Mouse (Mus musculus) limb, embryonic 14.5 days (tissue): ENCODE data around the gene Epha10. TPM values are rescaled to one million over a fixed set of nuclear protein-coding genes. Genes with fewer than 3 reads are reported as not detected.

ENCODE experiments used
- ATAC-seq: fragments of 200-750 bp; cut with Nextera tagmentation; 2 replicates; pipeline ENCODE4 v1.8.0; 2017; ENCODE audit warnings: low read depth, moderate number of reproducible peaks, moderate TSS enrichment; ENCODE audit not compliant: low FRiP score
- DNase-seq: peaks from one replicate; pipeline ENCODE4 v3.0.0-alpha.2; 2015; ENCODE audit warnings: low spot score
- H3K27ac ChIP-seq: fragments of 300-500 bp; sonication (generic); replicated peaks from 2 replicates; pipeline ENCODE4 v1.5.1; 2014; ENCODE audit warnings: low read depth, mild to moderate bottlenecking, low read length, moderate library complexity, mixed read lengths
- H3K27me3 ChIP-seq: fragments of 300-500 bp; sonication (generic); 2 replicates; pipeline ENCODE4 v1.6.1; 2014; ENCODE audit warnings: low read length, mixed read lengths; ENCODE audit not compliant: control insufficient read depth, insufficient read depth
- H3K36me3 ChIP-seq: fragments of 300-500 bp; sonication (generic); 2 replicates; pipeline ENCODE4 v1.6.1; 2014; ENCODE audit warnings: mild to moderate bottlenecking, low read length, moderate library complexity, mixed read lengths; ENCODE audit not compliant: control insufficient read depth, insufficient read depth
- H3K4me1 ChIP-seq: fragments of 300-500 bp; sonication (generic); 2 replicates; pipeline ENCODE4 v1.6.1; 2014; ENCODE audit warnings: antibody characterized with exemption, low read length, mixed read lengths; ENCODE audit not compliant: control insufficient read depth, insufficient read depth
- H3K4me2 ChIP-seq: fragments of 300-500 bp; sonication (generic); replicated peaks from 2 replicates; pipeline ENCODE4 v1.6.1; 2014; ENCODE audit warnings: low read depth, mild to moderate bottlenecking, low read length, moderate library complexity; ENCODE audit not compliant: severe bottlenecking
- H3K4me3 ChIP-seq: fragments of 300-500 bp; sonication (generic); replicated peaks from 2 replicates; pipeline ENCODE4 v1.5.1; 2014; ENCODE audit warnings: low read length
- H3K9ac ChIP-seq: fragments of 300-500 bp; sonication (generic); 2 replicates; pipeline ENCODE4 v1.6.1; 2014; ENCODE audit warnings: mild to moderate bottlenecking, low read depth, low read length, moderate library complexity; ENCODE audit not compliant: severe bottlenecking
- H3K9me3 ChIP-seq: fragments of 300-500 bp; sonication (generic); 2 replicates; pipeline ENCODE4 v1.6.1; 2016; ENCODE audit warnings: low read length; ENCODE audit not compliant: control insufficient read depth
- POLR2A ChIP-seq: fragments of 200-500 bp; IDR thresholded peaks from 2 replicates; pipeline ENCODE4 v1.8.0; 2012; ENCODE audit warnings: inconsistent platforms, mild to moderate bottlenecking, moderate library complexity, borderline replicate concordance; ENCODE audit not compliant: insufficient read depth, insufficient read length; ENCODE audit errors: extremely low read depth
- WGBS: fragments of 180-500 bp; shearing (Covaris S2); extraction: QIAGEN DNeasy Blood & Tissue Kit; methylation state at CpG from one replicate; pipeline ENCODE4 v1.1.7; 2014; 5-methylcytosine and 5-hydroxymethylcytosine counted together
- polyA plus RNA-seq, 2 experiments: library from polyadenylated mRNA; depleted of rRNA in 1 of 2; stranded (reverse) in 1 of 2; unstranded in 1 of 2; fragments of >200 nt; fragmentation: Nextera tagmentation in 1 of 2; extraction: Ambion mirVana in 1 of 2; gene quantifications; 2 replicates each; pipeline versions ENCODE4 v1.2.1 to v1.2.3; 2012 to 2014

Gene Epha10
- polyA plus RNA-seq, 2 experiments, result 0.21 TPM; not detected in 1

DNA sequence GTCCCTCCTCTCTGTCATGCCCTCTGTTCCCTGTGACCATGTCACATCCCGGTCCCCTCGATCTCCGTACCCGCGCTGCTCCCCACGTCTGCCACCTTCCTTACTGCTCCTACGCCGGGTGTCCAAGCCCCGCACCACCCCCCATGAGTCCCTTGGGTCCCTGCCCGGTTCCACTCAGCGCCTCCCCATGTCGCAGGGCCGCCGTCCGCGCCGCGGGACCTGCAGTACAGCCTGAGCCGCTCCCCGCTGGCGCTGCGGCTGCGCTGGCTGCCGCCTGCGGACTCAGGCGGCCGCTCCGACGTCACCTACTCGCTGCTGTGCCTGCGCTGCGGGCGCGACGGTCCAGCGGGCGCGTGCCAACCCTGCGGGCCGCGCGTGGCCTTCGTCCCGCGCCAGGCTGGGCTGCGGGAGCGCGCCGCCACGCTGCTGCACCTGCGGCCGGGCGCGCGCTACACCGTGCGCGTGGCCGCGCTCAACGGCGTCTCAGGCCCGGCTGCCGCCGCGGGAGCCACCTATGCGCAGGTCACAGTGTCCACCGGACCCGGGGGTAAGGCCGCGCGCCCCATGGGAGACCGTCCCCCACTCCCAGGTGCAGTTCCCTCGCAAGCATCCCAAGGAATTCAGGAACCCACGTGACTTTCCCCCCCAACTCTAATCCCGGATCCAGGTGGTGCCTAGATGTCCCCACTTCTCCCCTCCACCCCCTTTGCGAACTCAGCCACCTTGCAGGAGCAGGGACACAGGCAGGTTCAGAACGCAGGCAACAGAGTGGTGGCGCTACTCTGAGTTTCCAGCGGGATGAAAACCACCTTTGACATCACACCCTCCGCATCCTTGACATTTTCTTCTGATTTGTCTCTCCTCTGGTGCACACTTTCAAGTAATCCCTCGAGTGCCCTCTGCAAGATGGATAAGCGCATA is 14.1 kb downstream of the Epha10 start:
- ATAC-seq, result no peak
- no peak for DNase-seq
- no peaks in the 10 kb centered on the region for H3K4me1 ChIP-seq
- peak overlapping the region; percentile 59 for H3K4me2 ChIP-seq
- TF ChIP-seq POLR2A, result no peak
- no peaks in the 10 kb centered on the region for H3K9me3 ChIP-seq
- peak overlapping the region; percentile 36 for H3K4me3 ChIP-seq
- H3K27ac ChIP-seq, result no peak overlapping the region
- H3K36me3 ChIP-seq, result no peaks in the 10 kb centered on the region
- 3% methylated on average over 71 of the region's 83 CpGs for WGBS
- H3K27me3 ChIP-seq, result peaks cover 46% of the 10 kb centered on the region
- no peak overlapping the region for H3K9ac ChIP-seq

DNA sequence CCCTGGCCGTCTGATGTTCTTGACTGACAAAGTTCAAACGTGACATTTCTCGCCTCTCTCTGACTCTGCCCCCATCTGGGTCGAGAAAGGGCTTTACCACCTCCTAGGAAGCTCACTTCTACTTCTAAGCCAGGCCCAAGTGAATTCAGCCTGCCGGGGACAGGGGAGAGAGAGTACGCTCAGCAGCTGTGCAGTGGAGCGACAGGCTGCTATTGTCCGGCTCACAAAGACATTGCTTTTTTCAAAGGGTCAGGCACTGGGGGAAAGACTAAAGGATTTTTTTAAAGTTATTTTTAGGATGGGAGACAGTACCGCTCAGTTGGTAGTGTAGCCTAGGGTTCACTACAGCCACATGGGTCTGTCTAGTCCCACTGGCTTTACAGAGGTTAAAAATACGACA is 17.7 kb downstream of the Epha10 start:
- no peak overlapping the region for H3K4me3 ChIP-seq
- no peaks in the 10 kb centered on the region for H3K4me1 ChIP-seq
- H3K36me3 ChIP-seq, result no peaks in the 10 kb centered on the region
- 69% methylated on average over 10 of the region's 10 CpGs for WGBS
- no peak overlapping the region for H3K27ac ChIP-seq
- H3K4me2 ChIP-seq, result no peak overlapping the region
- no peak for TF ChIP-seq POLR2A
- peaks cover 37% of the 10 kb centered on the region for H3K27me3 ChIP-seq
- no peaks in the 10 kb centered on the region for H3K9me3 ChIP-seq
- no peak for DNase-seq
- peak; percentile 47; the same call in 1 of the 2 replicates for ATAC-seq
- H3K9ac ChIP-seq, result no peak overlapping the region

DNA sequence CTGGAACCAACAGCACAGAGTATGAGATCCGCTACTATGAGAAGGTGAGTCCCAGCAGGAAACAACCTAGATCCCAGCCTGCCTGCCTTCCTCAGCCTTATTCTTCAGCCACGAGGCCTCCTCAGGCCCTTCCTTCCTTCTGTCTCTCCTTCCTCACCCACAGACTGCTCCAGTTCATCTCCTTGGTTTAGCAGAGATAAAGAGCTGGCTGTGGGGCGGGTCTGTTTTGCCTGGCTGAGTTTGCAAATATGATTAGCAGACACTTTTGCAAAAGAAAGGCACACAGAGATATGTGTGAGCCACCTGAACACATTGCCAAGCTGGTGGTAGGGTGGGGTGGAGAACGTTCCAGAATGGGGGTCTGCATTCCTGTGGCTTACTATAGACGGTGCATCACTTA is 19.2 kb downstream of the Epha10 start:
- WGBS, result 54% methylated on average over 5 of the region's 5 CpGs
- no peaks in the 10 kb centered on the region for H3K9me3 ChIP-seq
- H3K4me1 ChIP-seq, result no peaks in the 10 kb centered on the region
- no peaks in the 10 kb centered on the region for H3K36me3 ChIP-seq
- H3K4me3 ChIP-seq, result no peak overlapping the region
- no peak for TF ChIP-seq POLR2A
- DNase-seq, result no peak
- H3K27ac ChIP-seq, result no peak overlapping the region
- no peak for ATAC-seq
- peaks cover 22% of the 10 kb centered on the region for H3K27me3 ChIP-seq
- H3K9ac ChIP-seq, result no peak overlapping the region
- no peak overlapping the region for H3K4me2 ChIP-seq

DNA sequence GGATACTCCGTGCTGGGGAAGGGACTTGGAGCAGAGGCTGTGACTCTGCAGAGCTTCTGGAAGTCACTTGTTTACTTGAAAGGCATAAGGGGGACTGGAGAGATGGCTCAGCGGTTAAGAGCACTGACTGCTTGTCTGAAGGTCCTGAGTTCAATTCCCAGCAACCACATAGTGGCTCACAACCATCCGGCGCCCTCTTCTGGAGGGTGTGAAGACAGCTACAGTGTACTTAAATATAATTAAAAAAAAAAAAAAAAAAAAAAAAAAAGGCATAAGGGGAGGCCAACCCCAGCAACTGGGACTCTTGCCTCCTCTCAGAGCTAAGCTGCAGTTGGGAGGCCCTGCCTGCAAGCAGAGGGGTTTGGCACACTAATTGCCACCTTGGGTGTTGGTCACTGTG is 24.7 kb downstream of the Epha10 start:
- no peak for ATAC-seq
- Histone ChIP-seq H3K4me3 (no peak overlapping the region), H3K4me2 (no peak overlapping the region), H3K27me3 (no peaks in the 10 kb centered on the region), H3K36me3 (no peaks in the 10 kb centered on the region), H3K27ac (no peak overlapping the region), H3K9me3 (no peaks in the 10 kb centered on the region), H3K9ac (no peak overlapping the region), H3K4me1 (peaks cover 9% of the 10 kb centered on the region; the same call in 1 of the 2 replicates)
- 66% methylated on average over 4 of the region's 4 CpGs for WGBS
- TF ChIP-seq POLR2A, result no peak
- no peak for DNase-seq

DNA sequence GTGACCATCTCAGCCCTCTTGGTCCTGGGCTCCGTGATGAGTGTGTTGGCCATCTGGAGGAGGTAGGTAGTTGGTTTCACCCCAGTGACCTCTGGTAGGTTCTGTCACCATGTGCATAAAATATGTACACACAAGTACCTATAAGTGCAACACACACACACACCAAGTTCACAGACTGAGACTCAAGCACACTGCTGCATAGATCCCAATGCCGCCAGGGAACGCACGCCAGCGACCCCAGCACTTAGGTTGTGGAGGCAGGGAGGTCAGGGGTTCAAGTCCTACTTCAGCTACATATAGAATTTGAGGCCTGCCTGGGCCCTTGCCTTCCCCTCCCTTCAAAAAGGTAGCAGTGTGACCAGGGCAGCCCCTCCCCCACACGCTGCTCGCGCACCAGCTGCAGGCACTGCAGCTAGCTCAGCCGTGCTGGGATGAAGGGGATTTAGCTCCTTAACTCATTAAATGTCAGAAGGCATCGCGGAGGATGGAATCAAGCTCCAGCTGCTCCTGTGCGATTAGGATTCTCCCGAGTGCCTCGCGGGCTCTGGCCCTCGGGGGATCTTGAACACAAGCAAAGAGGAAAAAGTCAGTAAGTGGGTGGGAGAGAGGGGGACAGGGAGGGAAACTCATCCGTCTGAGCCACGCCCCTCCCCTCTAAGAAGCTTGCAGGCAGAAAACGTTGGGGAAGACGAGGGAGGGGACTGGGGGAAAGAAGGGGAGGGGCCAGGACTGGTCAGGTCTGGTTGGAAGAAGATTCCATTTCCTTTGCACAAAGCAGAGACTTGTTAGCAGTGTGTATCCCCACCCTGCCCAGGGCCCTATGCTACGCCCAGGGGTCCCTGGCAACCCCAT is 25.5 kb downstream of the Epha10 start:
- H3K4me1 ChIP-seq, result peaks cover 9% of the 10 kb centered on the region; the same call in 1 of the 2 replicates
- H3K27ac ChIP-seq, result no peak overlapping the region
- H3K4me3 ChIP-seq, result peak overlapping the region; percentile 18; the same call in 1 of the 2 replicates
- H3K4me2 ChIP-seq, result peak overlapping the region; percentile 39
- H3K9ac ChIP-seq, result peak overlapping the region; percentile 22
- H3K36me3 ChIP-seq, result no peaks in the 10 kb centered on the region
- ATAC-seq (peak; percentile 79), DNase-seq (peak; percentile 33)
- no peaks in the 10 kb centered on the region for H3K9me3 ChIP-seq
- TF ChIP-seq POLR2A, result no peak
- WGBS, result 8% methylated on average over 21 of the region's 21 CpGs
- H3K27me3 ChIP-seq, result no peaks in the 10 kb centered on the region
